Mouse (Mus musculus) spleen, adult 18-20 months (tissue): ENCODE results near the gene CK137956.

Experiments used
- DNase-seq, 2 experiments: peaks; one replicate each; pipeline ENCODE4 v3.0.0; 2022; ENCODE audit warnings: mixed read lengths in 2 of 2

CK137956 gene

DNA sequence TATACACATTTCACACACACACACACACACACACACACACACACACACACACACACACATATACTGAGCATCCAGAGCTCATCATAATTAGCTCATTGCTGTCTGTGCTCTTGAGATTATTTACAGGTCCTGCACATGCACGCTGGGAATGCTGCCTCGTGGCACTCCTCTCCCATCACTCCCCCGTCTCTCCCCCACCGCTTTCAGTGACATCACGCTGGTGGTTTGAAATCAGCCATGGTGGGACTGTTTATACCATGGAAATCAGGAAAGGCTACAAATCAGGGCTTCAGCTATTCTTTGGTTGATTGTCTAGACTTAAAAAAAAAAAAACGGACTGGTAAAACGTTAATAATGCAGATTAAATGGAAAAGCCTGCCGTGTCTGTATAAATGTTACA, 63.6 kb downstream of the CK137956 start:
- DNase-seq, result no peak

DNA sequence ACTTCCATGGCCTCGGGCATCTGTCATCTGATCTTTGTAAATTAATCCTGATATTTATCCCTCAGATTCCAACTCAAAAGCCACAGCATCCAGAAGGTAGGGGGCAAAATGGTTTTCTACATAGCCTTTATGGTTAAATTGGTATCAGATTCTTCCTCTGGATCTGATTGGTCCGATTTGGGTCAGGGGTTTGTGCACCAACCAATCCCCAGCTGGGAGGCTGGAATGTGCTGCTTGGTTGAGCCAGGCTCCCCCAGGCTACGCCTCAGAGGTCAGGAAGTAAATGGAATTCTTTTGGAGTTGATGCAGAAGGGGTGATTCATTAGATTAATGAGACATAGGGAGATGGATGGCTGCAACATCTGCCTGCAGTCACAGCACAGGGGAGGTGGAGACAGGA, 66.8 kb downstream of the CK137956 start:
- no peak for DNase-seq

DNA sequence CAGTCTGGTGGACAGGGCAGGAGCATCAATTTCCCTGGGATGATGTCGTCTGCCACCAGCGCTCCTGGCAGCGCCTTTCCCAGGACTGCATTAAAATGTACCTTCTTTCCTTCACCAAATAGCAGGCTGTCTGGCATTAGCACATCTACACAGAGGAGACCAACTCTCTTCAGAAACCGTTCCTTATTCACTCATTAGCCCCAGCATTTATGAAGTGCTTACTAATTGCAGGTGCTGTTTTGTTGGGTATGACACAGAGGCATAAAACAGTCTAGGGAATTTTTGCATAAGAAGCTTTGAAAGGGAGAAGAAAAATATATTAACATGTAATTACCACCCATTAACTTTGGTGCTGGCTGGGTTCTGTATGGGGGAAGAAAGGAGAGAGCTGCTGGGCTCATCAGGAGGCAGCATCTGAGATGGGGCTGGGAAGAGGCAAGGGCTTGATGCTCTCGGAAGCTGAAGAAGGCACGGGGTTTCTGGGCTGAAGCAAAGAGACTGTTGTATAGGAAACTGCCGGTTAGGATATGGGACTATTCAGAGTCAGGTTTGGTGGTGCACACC, 69.8 kb downstream of the CK137956 start:
- no peak for DNase-seq

GRCm38 (mm10) chr4:127889071-127889470, 81.7 kb downstream of the CK137956 start:
- no peak for DNase-seq

DNA sequence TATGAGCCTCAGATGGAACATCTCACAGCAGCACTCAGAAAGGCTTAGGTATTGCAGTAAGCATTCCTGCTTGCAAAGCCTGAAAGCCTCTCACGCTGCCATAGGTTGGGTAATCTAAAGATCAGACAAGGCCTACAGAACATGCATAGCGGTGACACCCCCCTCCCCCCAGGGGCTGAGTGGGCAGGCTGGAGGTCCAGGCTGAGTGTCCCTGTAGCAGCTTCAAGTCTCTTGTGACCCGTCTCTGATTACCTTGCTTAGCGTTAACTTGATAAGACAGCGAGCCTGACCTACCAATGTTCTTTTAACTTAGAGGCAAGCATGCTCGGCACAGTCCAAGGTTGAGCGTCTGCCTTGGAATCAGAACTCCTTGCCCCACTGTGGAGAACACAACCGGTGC, 91.8 kb downstream of the CK137956 start:
- DNase-seq, result no peak
